Mouse (Mus musculus) layer of hippocampus, adult 11-12 months (tissue): ENCODE data around the gene Mdfic.
A peak's percentile ranks its signal among the peaks of the same experiment; 100 is the strongest.
"Not testable (repeated sequence)": the region's sequence is repeated elsewhere in the genome, so short reads cannot be mapped to it uniquely, and the experiment has no call there.

Source experiments
- DNase-seq: peaks from one replicate; pipeline ENCODE4 v3.0.0; 2022; ENCODE audit warnings: low spot score

Gene Mdfic

GRCm38 (mm10) chr6:15720461-15720817 is at the start of gene Mdfic:
Gene Mdfic, plus strand, starts transcription at chr6:15720661.
- DNase-seq: no peak

- DNase-seq: no peak
Observed at GRCm38 (mm10) chr6:15671364-15671763, 49.1 kb upstream of the Mdfic start.

DNA sequence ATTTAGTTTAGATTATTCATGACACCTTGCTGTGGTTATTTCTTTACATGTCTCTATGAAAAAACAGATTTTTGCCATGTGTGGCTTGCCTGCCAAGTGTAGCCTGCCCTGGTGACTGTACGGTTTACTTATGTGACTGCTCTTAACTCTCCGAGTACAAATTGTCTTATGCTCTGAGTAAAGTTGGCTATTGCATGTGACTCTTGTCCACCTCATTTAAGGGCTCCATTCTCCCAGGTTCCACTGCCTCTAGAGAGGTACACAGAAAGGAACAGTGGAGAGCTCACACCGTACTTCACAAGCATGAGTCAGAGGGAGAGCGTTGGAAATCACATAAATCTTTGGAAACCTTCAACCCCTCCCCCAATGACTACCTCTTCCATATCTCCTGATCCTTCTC is 10.4 kb upstream of the Mdfic start:
- no peak for DNase-seq

GRCm38 (mm10) chr6:15710706-15711105 is 9.8 kb upstream of the Mdfic start:
- no peak for DNase-seq

DNA sequence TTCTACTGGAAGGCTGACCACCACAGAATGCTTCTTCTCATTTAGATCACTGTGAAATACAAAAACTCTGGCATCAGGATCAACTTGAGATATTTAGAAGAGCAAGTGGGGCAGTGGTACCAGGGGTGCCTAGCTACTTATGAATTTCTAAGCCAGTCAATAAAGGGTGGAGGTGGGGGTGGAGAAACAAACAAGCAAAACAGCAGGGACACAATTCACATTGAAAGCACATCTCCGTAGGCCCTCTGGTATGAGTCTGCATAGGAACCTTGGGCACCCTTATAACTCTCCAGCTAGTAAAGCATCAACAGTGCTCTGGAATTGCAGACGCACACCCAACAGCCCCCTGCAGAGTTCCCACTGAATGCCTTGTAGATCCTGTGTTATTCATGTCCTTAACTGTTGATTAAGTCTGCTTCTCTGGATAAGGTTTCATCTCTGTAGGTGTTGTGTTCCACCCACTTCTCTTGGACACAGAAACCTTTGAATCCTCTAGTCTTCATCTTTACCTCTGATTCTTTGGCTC is 7.5 kb upstream of the Mdfic start:
- DNase-seq: no peak

- DNase-seq: not testable (repeated sequence)
Observed at GRCm38 (mm10) chr6:15714036-15714435, 6.4 kb upstream of the Mdfic start.

DNA sequence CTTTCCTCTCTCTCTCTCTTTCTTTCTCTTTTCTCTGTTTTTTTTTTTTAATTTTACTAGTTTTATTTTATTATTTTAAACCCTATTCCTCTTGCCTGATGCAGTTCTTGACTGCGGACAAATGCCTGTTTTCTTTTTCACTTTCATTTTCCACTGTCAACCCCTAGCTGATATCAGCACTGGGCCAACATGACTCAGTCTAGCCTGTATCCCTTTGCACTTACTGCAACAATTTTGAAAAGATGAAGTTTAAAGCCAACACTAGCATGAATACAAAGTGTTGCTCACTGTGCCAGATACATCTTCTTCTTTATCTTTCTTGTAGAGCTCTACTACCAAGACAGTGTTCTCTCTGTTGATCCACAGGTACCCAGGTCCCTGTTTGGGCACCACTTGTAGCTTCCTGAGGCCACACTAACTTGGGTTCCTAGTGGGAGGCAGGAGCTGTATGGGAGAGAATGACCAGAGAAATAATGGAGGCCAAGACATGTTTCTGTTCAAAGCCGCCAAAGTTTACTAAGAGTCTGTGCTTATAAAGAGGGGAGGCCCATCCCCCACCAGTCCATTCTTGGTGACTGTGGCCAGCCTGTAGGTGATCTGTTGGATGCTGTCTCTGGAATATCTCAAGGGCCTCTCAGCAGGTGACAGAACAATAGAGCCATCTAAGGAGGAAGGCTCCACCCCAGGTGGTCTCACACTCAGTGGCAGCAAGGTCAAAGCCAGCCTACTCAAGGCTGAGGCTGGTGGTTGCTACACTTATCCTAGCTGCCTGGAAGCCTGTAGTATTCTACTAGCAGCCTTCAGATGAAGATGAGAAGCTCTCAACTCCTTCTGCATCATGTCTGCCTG is 5.2 kb upstream of the Mdfic start:
- no peak for DNase-seq

DNA sequence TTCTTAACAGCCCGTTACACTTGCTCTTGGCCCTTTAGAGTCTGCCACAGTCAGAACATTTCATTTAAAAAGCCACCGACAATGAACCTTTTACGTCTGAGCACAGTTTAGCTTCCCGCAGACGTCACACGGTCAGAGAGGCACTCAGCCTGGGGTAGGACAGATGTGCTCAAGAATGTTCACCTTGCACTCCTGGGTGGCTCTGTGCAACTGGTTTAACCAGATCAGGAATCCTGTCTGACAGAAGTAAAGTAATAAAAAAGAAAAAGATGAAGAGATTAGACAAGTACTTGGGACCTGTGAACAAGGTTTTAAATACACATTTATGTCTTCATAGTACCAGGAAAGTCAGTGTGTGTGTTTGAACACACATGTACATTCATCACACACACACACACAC is 542 bp upstream of the Mdfic start:
- DNase-seq: no peak

- DNase-seq: peak; percentile 10
Observed at GRCm38 (mm10) chr6:15720818-15721715, 606 bp downstream of the Mdfic start.

GRCm38 (mm10) chr6:15721716-15722031 is 1.2 kb downstream of the Mdfic start:
- DNase-seq: no peak

GRCm38 (mm10) chr6:15722631-15723030 is 2.2 kb downstream of the Mdfic start:
- not testable (repeated sequence) for DNase-seq

- DNase-seq: no peak
Observed at GRCm38 (mm10) chr6:15724304-15724703, 3.8 kb downstream of the Mdfic start.

DNA sequence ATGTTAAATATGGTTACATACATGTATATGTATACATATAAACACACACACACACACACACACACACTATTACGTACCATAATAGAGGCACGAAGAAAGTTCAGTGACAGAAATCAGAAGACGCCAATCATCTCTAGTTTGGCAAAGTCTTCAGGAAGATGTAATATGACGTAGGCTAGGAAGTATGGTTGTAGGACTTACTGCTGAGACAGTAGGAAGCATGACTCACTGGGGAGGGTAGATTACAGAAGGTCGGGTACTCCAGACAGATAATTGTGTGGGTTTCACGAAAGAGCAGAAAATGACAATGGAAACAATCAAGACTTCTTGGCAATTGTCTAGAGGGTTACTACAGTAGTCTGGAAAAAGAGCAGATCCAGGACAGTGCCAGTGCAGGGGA is 6.0 kb downstream of the Mdfic start:
- DNase-seq: no peak

DNA sequence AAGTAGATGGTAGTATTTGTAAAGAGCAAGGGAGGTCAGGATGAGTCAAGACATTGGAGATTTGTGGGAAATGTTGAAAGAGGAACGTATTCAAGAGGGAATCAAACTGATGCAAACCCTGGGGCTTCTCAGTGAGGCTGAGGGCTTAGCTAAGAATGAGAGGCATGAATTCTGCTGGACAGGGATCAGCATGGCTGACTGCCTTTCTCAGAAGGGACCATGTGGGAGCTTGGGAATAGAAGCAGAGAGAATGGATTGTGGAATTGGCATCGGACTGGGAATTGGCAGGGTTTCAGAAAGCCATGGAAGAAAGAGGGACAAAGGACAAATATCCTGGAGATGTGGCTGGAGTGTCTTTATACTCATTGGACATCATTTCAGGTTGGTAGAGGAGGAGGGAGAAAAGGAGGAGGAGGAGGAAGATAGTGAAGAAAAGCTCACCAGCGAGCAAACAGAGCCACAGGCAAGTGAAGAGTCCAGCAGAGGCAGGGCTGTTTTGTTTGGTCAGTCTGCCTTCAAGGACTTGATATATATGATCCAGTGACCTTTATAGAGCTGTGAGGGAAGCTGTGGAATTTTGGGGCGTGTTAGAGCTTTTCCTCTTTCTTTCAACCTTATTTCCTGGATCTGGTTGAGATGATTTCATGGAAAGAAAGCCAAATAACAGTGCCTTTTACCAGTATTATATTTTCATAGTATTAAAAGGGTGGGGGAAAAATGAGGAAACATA is 7.4 kb downstream of the Mdfic start:
- DNase-seq: no peak

- no peak for DNase-seq
Observed at GRCm38 (mm10) chr6:15728844-15729577, 8.6 kb downstream of the Mdfic start.

GRCm38 (mm10) chr6:15730258-15730657 is 9.8 kb downstream of the Mdfic start:
- no peak for DNase-seq

DNA sequence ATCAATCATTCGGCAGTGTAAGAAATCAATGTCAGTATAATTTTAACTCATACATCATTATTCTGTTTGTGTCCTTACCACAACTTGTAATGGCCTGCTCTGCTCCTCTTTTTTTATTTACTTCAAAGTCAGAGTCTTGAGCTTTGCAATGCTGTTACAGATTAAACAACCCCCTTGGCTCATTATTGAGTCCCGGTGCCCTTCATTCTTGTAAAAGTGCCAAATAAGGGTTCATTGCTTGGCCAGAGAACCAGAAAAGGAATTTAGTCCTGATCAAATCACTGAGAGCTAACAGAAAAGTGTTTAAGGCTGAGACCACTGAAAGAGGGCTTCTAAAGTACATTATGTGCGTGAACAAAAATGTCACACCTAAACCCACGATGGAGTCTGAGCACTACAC is 10.2 kb downstream of the Mdfic start:
- DNase-seq: no peak

GRCm38 (mm10) chr6:15731452-15731851 is 11.0 kb downstream of the Mdfic start:
- DNase-seq: no peak

DNA sequence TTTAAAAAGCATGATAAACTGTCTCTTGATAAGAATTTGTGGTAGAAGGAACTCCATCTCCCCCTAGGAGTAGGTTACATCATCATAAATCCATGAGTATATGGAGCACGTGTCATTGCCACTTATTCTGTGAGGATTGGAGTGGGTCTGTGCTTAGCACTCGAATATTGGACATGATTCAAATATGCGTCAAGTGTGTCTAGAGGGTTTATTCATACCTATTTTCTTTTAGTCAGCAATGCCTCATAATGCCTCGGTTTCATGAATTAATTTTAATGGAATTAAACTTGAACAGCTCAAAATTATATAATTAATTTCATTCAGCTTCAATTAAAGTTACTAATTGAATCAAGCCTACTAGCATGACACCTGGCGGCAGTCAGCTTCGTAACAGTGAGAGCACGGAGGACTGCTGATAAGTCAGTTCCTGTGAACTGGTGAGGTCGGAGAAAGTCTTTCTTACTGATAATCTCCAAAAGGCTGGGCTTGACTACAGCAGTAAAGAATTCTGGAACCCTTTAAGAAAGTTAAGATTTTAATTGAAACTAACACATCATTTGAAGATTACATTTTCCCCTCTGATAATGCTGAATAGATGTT is 17.0 kb downstream of the Mdfic start:
- DNase-seq: no peak

GRCm38 (mm10) chr6:15738331-15738943 is 18.0 kb downstream of the Mdfic start:
- no peak for DNase-seq

DNA sequence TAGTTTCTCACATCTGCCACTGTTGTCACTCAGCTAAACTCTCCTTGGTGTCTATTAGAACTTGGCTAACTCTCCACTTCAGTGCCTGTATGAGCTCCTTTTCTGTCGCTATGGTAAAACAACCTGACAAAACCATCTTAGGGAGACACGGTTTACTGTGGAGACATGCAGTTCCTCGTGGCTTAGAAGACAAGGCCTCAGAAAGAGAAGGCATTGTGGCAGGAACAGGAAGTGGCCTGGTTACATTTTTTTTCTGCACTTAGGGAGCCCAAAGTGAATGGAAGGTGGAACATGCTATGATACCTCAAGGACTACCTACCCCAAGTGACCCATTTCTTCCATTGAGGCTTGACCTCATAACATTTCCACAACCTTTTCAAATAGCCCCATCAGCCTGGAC is 18.7 kb downstream of the Mdfic start:
- no peak for DNase-seq
